Mouse (Mus musculus) left cerebral cortex, adult 9 months (tissue): ENCODE data around the gene Ugt1a8.

Source experiments
- DNase-seq, 2 experiments: peaks; one replicate each; pipeline ENCODE4 v3.0.0; 2022; ENCODE audit warnings: low spot score in 2 of 2

Ugt1a8 gene

DNA sequence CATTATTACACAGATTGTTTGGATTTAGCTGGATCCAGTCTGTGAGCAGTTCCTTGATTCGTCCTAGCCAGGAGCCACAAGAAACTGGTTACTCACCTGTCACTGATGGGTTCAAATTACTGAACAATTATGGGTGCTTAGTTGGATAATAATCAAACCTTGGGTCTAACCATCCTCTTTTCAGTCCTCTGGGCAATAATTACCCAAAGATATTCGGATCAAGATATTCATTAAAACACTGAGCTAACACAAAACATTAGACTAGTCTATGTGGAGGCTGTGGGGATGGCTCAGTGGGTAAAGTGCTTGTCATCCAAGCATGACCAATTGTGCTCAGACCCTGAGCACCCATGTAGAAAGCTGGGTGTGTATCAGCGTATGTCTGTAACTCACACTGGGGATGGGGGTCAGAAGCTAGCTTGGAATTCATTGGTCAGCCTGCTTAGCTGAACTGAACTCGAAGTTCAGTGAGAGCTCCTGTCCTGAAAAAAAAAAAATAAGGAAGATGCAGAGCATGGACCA is 148.3 kb downstream of the Ugt1a8 start:
- DNase-seq, result no peak

DNA sequence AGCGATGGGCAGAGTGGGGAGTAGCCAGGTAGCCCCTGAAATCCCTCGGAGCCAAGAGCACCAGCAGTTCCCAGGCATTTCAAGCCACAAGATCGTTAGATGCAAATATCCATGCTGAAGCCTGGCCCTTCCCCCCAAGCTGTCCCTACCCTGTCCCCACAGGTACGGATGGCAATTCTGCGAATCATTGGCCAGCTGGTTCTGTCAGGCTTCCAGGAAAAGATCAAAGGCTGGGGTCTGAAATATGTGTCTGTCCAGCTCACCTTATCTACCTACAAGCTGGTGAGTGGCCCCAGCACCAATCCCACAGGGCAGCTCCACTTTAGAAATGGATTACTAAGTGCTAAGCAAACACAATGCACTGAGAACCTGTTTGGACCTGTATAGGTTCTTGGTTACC is 149.7 kb downstream of the Ugt1a8 start:
- DNase-seq, result no peak

DNA sequence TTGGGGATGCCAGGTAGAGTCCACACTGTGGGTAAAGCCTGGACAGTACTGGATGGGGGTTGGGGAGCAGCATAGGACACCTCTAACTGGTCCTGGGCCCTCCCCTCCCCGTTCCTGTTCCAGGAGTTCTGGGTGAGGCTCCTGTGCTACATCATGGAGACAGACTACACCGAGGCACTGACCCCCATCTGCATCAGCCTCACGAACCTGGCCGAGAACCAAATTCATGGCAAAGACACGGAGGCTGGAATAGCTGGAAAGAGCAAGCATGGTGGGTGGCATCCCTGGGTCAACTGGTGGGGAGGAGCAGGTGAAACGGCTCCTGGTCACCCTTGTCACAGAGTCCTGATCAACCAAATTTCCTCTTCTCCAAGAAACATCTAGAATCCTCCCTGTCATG is 151.2 kb downstream of the Ugt1a8 start:
- DNase-seq, result no peak

DNA sequence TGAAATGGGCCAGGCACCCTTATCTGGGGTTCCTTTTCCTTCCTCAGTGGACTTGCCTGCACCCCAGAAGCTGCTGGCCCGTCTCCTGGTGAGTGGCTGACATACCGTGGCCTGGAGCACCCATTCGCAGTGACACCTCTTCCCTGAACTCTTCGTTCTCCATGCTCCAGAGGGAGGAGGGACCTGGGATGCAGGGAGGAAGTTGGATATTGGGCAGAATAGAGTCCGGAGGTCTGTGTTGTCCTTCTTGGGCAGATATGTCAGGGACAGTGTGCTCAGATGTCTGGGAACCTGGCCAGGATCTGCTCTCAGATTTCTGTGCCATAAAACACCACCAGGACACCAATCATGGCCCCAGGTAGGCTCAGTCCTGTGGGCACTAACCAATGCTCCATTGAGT is 152.5 kb downstream of the Ugt1a8 start:
- no peak for DNase-seq

DNA sequence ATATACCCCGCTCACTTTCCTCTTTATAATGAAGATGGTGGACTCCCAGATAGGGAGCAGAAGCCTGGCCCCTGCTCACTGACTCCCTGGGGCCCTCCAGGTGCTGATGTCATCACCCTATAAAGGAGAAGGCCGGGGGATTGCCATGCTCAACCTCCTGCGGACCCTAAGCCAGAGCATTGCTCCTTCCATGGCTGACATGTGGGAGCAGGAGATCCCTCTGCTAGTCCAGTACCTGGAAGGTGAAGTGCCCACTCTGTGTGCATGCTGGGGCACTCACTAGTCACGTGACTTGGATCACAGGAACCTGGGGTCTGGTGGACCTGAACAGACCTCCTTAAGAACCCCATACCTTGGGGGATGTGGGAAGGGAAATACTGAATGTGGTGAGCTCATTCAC is 153.0 kb downstream of the Ugt1a8 start:
- no peak for DNase-seq

DNA sequence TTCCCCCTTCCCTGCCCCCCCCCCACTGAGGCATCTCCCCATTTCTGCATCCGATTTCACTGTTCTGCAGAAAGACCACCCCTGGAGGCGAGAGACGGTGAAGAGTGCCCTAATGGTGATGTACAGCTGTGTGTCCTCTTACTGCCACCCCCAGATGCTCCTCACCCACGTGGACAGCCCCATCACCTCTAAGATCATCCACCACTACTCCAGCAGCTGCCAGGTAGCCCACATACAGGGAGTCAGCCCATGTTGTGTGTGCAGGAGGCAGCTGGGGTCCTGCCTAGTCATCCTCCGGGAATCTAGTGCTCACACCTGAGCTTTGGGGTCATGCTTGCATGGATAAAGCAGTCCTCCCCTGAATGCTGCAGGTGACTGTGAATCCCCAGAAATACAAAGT is 156.2 kb downstream of the Ugt1a8 start:
- DNase-seq, result no peak

DNA sequence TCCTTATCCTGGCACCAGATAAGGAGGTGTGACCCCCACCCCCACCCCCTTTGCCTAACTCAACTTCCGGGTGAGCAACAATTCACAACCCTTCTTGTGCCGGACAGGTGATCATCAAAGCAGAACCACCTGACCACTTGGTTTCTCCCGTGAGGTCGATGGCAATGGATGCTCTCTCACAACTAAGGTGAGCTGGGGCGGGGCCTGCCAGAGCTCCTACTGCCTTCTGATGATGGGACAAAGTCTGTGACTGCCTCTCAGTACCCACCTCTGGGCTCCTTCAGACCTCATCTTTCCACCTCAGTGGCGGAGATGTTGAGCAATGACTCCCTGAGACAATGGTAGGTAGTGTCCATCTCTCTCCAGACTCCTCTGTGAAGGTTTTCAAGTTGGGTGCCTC is 158.3 kb downstream of the Ugt1a8 start:
- no peak for DNase-seq

DNA sequence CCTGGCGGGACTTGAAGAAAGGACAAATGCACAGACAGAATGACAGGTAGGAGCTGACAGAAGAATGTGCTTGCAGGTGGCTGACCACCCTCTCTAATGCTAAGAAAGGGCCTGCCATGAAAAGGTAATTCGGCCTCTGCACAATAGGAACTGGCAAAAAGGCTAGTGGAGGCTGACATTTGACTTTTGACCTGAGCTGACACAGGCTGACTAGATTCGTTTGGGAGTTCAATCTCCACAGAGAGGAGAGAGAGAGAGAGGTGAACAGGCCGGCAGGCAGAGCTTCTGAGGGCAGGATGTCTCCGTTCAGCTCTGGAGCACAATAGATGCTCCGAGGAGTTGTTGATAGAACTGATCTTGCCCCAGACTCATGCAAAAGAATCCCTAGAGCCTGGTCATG is 158.8 kb downstream of the Ugt1a8 start:
- no peak for DNase-seq

DNA sequence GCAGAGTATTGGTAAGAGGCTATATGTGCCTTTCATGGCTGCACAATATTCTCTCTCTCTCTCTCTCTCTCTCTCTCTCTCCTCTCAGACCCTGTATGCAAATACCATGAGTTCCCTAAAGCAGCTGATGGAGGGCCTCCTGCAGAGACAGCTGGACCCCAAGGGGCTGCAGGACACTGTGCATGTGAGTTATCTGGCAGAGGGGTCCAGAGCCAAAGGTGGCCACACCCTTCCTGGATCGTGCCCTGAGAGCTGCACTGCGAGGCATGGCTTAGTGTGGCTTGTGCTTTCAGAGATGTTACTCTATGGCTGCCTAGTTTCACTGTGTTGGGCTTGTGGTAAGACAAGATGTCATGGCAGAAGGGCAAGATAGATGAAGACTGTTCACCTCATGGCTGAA is 160.0 kb downstream of the Ugt1a8 start:
- DNase-seq, result no peak

DNA sequence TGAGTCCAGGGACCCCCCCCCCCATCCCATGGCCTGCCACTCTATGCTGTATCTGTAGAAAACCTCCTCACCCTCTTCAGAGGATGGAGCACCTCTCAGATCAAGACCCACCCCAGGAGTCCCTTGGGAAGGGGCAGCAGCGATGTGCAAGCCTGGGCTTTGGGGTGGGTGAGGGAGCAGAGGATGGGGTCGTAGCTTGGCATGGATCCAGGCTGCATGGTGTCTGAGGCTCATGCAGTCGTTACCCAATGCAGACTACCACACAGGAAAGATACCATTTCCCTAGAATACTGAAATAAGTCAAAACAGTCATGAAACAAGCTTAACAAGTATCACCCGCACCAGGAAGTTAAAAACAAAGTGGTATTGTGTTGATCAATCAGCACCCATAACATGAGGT is 161.0 kb downstream of the Ugt1a8 start:
- no peak for DNase-seq

DNA sequence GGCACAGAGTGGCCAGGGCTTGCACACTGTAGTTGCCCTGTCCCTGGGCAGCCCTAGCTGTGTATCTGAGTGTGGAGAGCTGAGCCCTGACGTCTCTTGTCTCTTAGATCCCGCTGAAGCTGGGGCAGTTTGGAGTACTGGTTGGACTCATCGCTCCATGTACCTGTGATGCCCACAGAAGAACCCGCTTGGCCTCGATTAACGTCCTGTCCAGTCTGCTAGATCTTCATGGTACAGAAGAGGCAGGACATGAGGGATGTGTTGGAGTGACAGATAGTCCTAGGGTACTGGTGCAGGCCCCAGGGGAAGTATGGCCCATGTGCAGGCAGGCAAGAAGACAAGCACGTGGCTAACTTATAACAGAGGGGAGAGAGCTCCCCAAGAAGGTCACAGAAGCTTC is 162.0 kb downstream of the Ugt1a8 start:
- DNase-seq, result no peak

DNA sequence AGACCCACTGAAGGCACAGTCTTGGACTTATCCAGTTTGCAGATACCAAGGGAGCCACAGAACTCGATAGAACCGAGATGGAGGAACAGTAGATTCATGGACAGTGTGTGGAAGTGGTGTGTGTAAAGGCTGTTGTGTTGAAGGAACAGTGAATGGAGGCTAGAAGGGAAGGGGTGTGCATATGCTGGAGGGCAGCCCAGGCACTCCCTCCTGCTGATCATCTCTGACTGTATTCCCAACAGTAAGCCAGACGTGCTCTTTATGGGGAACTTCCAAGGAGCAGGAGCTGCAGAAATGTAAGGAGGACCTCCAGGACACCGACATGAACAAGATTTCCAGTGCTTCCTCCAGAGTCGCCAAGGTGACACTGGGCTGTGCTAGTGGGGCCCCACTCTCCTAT is 162.4 kb downstream of the Ugt1a8 start:
- no peak for DNase-seq

DNA sequence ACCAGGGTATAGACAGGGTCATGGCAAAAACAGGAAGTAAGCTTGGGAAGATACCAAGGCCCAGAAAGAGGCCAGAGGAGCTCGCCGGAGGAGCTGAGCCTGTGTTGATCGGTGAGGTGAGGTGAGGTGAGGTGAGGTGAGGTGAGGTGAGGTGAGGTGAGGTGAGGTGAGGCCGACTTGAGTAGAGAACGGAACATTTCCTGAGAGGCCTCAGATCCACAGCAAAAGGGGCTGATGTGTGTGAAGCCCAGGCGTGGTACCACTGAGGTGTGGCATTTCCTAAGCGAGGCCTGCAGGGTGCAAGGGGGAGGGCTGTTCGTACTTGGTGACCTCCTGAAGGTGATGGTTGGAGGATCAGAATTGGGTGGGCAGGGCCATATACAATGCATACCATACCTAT is 165.5 kb downstream of the Ugt1a8 start:
- no peak for DNase-seq

DNA sequence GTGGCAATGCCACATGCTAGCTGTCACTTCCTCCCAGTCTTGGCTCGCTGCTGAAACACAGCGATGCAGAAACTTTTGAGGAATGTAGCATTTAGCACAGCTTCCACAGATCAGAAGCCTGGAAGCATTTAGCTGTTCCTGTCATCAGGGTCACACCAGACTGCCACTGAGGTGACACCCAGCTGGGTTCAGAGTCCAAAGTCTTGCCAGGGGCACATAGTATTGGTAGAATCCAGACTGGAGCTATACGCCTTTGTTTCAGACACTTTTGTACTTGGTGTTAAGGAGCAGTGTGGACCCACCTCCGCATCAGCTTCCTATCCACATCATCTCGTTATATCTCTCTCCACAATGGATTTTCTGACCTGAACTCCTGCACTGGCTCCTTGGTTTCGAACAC is 165.9 kb downstream of the Ugt1a8 start:
- DNase-seq, result no peak

DNA sequence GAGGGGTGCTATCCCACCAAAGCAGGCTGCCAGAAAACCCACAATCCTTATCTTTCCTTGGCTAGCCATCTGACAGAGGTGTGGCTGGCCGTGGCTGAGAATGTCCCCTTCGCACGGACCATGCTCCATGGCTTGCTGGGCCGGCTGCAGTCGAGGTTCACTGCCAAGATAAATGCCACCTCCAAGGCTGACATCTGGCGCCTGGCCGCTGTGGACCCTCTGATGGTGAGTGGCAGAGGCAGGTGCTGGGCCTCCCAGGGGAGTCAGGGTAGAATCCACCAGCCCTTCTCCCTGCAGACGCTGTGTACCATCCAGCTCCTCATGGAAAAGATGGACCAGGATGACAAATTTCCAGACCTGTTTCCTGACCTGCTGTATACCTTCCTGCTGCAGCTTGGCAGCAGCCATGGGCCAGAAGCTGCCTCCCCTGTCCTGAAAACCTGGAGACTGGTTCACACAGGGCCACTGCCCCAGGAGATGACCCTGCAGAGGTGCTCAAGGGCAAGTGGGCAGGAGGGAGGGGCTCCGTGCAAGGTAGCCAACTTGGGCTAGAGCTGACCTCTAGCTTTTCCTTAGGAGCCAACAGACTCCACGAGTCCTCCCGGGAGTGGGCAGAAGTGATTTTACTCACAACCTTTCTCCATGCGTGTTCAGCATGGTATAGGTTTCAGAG is 167.3 kb downstream of the Ugt1a8 start:
- DNase-seq, result no peak

DNA sequence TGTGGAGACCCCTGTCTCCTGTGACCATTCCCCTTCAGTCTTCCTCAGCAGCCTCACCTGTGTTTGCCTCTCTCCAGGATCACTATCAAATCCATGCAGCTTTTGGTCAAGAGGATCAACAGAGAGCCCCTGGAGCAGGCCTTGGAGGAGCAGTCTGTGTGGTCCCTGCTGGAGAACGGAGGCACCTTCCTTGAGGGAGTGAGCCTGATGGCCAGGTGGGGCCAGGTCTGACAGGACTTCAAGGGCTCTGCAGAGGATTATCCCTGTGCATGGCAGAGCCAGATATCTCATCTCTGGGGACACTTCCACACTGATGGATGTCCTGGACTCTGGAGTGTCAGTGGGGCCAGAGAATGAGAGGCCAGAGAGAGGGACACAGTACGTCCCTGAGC is 167.8 kb downstream of the Ugt1a8 start:
- DNase-seq, result no peak

DNA sequence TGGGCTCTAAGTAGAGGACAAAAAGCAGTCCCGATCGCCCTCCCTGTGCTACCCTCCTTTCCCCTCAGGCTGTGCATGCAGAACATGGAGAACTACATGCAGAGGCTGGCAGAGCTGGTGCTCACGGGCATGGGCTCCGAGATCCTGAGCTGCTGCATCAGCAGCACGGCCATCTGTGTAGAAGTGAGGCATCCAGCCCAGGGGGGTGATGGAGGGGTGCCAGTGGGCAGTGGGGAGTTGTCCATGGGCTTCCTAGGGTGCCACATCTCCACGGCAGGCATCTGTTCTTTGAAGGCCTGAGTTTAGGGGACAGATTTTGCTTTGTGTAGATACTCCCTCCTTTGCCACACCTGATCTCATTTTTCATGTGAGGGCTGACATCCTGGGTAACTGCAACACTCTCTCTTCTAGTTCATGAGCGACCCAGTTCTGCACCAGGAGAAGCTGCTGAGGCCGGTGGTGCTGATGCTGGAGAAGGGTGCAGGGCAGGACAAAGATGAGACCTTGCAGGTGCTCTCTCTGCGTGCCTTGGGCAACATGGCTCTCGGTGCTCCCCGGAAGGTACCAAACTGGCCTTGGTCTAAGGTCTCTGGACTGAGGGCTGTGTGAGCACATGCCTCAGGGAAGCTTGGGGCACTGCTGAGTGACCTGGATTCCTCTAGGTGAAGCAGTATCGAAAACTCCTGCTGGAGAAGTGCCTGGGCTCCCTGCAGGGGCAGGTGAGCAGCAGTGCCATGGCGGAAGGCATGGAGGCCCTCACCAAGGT is 168.6 kb downstream of the Ugt1a8 start:
- DNase-seq, result no peak

DNA sequence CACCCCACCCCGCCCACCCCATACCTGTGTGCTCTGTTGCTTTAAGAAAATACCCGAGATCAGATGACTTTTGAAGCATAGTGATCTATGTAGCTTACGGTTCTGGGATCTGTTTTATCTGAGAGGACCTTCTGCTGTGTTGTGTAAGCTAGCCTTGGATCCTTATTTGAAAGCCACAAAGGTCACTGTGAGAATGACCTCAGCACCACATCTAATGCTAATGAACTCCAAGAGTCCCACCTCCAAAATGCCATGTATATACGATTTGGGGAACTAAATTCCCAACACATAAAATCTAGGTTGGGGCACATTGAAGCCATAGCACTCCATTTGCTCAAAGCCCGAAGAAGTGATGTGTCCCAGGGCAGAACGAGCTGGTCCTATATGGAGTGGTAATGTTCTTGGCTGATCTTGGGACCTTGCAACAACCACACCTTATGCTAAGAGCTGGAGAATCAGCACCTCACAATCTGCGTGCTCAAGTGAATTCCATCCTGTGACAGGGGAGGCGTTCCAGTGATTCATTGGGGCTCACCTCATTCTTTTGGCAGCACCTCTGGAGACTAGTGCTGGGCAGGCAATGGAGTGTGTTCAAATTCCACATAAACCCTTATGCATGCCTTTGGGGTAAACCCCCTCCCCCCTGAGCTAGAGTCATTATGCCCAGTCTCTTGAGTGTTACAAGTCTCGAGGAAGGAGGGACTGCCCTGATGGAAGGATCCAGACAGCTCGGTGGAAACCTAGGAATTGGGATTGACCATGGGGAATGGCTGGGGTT is 169.5 kb downstream of the Ugt1a8 start:
- no peak for DNase-seq

DNA sequence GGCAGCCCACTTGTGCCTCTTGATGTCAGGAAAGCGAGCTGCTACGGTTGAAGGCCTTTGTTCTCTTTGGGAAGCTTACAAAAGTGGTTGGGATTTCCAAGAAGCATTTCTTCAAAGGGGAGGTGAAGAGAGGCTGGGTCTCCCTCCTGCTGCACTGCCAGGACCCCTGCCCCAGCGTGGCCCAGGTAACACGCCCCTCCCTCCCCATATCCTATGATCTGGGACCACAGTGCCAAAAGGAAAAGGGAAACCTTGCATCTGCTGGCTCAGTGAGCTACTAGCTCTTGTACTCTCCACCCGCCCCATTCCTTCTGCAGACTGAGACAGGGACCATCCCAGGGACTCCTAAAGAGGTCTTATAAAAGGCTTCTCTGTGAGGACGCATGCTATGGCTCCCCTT is 170.1 kb downstream of the Ugt1a8 start:
- no peak for DNase-seq

DNA sequence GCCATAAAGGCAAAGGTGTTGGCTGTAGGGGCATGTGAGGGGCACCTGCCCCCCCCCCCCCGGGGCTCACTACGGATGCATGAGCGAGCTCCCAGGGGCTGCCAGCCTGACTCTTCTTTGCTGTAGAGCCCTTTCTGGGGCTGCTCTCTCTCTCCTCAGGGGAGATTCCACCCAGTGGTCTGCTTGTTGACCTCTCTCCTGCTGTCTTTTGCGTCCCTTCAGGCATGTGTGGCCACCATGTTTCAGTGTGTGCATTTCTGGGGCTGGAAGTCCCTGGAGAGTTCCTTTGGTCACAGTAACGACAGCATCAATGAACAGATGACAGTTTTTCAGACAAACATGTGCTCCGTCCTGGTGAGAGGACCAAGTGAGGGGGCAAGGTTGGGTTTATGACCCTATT is 170.7 kb downstream of the Ugt1a8 start:
- DNase-seq, result no peak

DNA sequence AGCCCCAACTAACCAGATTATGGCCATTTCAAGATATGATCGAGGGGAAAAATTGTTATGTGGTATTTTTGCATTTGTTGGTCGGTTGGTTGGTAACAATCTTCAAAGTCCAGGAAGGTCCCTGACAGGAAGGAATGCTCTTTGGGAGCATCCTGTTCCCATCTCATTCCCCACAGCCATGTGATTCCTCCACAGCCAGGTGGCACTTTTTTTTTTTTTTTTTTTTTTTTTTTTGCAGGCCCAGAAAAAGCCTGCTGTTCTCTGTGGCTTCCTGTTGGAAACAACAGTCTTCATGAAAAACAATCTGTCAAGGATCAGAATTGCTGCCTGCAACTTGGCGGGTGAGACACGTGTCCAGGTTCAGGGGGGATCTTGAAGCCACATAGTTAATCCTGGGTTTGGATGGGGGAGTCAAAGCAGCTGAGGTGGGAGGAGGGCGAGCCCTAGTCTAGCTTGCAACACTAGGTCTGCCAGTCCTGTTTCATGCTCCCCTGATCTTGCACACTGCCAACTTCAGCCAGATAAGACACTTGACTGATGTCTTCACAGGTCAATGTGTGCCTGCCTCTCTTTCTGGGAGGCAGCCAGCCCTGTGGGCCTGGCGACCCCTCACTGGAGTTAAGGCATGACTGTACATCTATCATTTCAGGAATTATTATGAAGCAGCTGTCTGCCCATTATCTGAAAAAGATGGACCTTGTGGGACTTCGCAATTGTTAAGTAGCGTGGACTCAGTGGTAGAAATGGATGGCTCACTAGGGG is 171.4 kb downstream of the Ugt1a8 start:
- DNase-seq, result no peak

DNA sequence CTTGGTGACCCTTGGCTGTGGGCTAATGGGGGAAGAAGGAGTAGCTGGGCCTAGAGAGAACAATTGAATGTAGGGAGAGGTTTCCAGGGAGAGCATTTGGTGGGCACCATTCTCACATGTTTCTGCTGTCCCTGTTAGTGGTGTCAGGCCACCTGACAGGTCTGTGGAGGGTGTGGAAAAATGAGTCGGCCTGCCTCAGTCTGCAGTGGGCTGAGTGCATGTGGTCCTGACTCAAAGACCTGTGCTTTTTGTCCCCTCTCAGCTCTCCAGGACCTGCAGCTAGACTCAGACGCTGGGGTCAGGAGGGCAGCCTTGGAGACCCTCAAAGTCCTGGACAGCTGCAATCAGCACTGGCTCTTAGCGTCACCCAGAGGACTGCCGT is 172.0 kb downstream of the Ugt1a8 start:
- no peak for DNase-seq
